Mouse (Mus musculus) bone marrow macrophage, adult 2 months (primary cell): Measurements from ENCODE around the gene Rai14. TPM values are rescaled to one million over a fixed set of nuclear protein-coding genes. Genes with fewer than 3 reads are reported as not detected.

ENCODE experiments used
- H3K27ac ChIP-seq: 2 replicates; pipeline ENCODE4 v1.5.1; 2012; ENCODE audit warnings: low read depth, low read length; ENCODE audit not compliant: insufficient read depth
- H3K4me1 ChIP-seq: 2 replicates; pipeline ENCODE4 v1.6.1; 2012; ENCODE audit warnings: low read length; ENCODE audit not compliant: control insufficient read depth, insufficient read depth
- H3K4me3 ChIP-seq: 2 replicates; pipeline ENCODE4 v1.5.1; 2012; ENCODE audit warnings: mild to moderate bottlenecking, low read length, moderate library complexity; ENCODE audit not compliant: insufficient read depth
- CTCF ChIP-seq: IDR thresholded peaks from 2 replicates; pipeline ENCODE4 v1.5.1; 2012; ENCODE audit warnings: low read depth, mild to moderate bottlenecking, low read length, moderate library complexity
- POLR2A ChIP-seq: IDR thresholded peaks from 2 replicates; pipeline ENCODE4 v1.6.1; 2012; ENCODE audit warnings: mild to moderate bottlenecking, low read depth, low read length, borderline replicate concordance
- polyA plus RNA-seq: library from polyadenylated mRNA; stranded (reverse); fragments of >200 nt; gene quantifications from 2 replicates; pipeline ENCODE4 v1.2.4, GENCODE M21; 2012; ENCODE audit not compliant: missing spikeins, insufficient read depth, insufficient read length

Gene Rai14
- polyA plus RNA-seq, 1 experiment, result 4.4 TPM

- Histone ChIP-seq H3K4me3 (no peak overlapping the region), H3K27ac (no peak overlapping the region), H3K4me1 (peaks cover 23% of the 10 kb centered on the region)
- TF ChIP-seq POLR2A (no peak), CTCF (no peak)
These were observed 32.1 kb upstream of the Rai14 start for GRCm38 (mm10) chr15:10746303-10747051.

DNA sequence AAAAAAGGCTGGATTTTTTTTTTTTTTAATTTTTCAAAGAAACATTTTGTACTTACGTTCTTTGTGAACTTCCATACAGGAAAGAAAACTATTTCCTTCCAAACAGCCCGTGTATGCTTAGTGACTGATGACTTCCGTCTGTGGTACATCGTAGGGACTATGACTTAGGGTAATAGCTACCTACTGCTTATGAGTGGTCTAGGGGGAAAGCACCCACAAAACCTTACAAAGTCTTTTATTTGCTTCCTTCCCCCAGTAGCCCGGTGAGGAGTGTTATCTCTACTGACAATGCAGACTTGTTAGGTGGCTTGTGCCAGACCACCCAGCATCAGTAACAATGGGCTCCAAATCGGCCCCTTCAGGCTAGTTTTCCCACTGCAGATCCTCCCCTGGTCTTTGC, 28.0 kb upstream of the Rai14 start:
- no peak overlapping the region for H3K4me3 ChIP-seq
- H3K4me1 ChIP-seq, result peaks cover 32% of the 10 kb centered on the region
- TF ChIP-seq POLR2A, result no peak
- TF ChIP-seq CTCF, result no peak
- no peak overlapping the region for H3K27ac ChIP-seq

- TF ChIP-seq POLR2A, result no peak
- no peak for TF ChIP-seq CTCF
- no peak overlapping the region for H3K27ac ChIP-seq
- peaks cover 20% of the 10 kb centered on the region for H3K4me1 ChIP-seq
- no peak overlapping the region for H3K4me3 ChIP-seq
These were observed 24.9 kb upstream of the Rai14 start for GRCm38 (mm10) chr15:10739279-10739678.

- Histone ChIP-seq H3K27ac (no peak overlapping the region), H3K4me1 (peaks cover 20% of the 10 kb centered on the region), H3K4me3 (no peak overlapping the region)
- no peak for TF ChIP-seq CTCF
- TF ChIP-seq POLR2A, result no peak
These were observed 24.1 kb upstream of the Rai14 start for GRCm38 (mm10) chr15:10738354-10739142.

GRCm38 (mm10) chr15:10735948-10736347, 21.5 kb upstream of the Rai14 start:
- peaks cover 20% of the 10 kb centered on the region for H3K4me1 ChIP-seq
- no peak overlapping the region for H3K27ac ChIP-seq
- no peak overlapping the region for H3K4me3 ChIP-seq
- TF ChIP-seq POLR2A, result no peak
- no peak for TF ChIP-seq CTCF

DNA sequence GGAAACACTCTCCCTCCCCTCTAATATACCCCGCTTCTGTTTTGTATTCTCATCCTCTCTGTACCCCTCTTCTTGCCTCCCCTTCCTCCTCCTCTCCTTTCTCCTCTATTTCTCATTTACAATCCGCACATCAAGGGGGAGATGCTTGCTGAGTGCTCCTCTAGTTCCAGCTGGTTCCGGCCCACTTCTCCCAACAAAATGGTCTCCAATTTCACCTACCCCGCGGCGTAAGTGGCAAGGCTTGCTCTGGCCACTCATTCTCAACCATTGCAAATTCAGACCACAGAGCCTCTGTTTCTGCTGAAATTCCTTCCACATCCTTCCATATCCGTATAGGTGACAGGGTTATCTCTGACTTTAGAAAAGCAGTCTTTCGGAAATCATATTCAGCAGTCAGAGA, 20.8 kb upstream of the Rai14 start:
- Histone ChIP-seq H3K27ac (no peak overlapping the region), H3K4me1 (peaks cover 20% of the 10 kb centered on the region), H3K4me3 (no peak overlapping the region)
- TF ChIP-seq CTCF (no peak), POLR2A (no peak)

DNA sequence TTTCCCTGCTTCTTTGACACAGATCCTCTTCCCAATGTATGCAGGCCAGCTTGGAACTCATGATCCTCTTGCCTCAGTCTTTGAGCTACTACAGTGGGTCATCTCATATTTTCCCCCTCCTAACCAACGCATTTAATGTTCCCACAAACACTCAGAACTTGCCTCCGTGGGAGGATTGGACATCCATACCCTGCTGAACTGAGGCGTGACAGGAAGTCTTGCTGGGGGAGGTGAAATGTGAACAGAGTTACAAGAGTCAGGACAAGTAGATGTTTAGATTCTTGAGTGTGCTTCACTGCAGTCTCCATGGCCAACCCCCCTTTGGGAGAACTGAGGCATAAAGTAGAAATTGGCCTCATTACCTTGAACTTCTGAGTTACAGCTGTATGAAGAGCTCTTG, 17.0 kb upstream of the Rai14 start:
- no peaks in the 10 kb centered on the region for H3K4me1 ChIP-seq
- no peak overlapping the region for H3K27ac ChIP-seq
- no peak overlapping the region for H3K4me3 ChIP-seq
- TF ChIP-seq POLR2A, result no peak
- TF ChIP-seq CTCF, result no peak

DNA sequence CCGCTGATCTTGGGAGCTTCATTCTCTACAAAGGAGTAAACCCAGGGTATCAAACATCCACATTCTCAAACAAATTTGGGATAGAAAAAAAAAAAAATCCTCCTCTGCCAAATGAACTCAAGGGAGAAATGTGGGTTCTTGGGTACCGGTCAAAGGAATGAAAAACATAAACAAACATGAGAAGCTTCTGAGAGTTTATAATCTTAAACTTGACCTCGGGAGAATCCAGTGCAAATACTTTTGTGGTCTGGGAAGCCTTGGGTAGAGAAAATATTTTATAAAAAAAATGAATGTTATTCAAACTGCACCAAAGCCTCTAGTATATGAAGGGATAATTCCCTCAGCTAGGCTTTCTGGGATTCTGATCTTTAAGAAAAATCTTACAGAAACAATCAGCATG, 11.8 kb upstream of the Rai14 start:
- no peak overlapping the region for H3K4me3 ChIP-seq
- H3K4me1 ChIP-seq, result peaks cover 11% of the 10 kb centered on the region
- TF ChIP-seq CTCF (no peak), POLR2A (no peak)
- H3K27ac ChIP-seq, result no peak overlapping the region

GRCm38 (mm10) chr15:10724857-10725256, 10.4 kb upstream of the Rai14 start:
- TF ChIP-seq CTCF (no peak), POLR2A (no peak)
- Histone ChIP-seq H3K27ac (no peak overlapping the region), H3K4me1 (peaks cover 11% of the 10 kb centered on the region), H3K4me3 (no peak overlapping the region)

GRCm38 (mm10) chr15:10723507-10723906, 9.1 kb upstream of the Rai14 start:
- Histone ChIP-seq H3K27ac (no peak overlapping the region), H3K4me1 (peaks cover 11% of the 10 kb centered on the region), H3K4me3 (no peak overlapping the region)
- TF ChIP-seq POLR2A (no peak), CTCF (no peak)
